Mouse (Mus musculus): ENCODE data around the gene Sema3f.
A peak's percentile ranks its signal among the peaks of the same experiment; 100 is the strongest.

Sema3f gene

GRCm38 (mm10) chr9:107659551-107659950 lies 50.7 kb downstream of the Sema3f start:
- peak; percentile 87 for DNase-seq

GRCm38 (mm10) chr9:107658096-107658495 lies 52.2 kb downstream of the Sema3f start:
- DNase-seq, result no peak

DNA sequence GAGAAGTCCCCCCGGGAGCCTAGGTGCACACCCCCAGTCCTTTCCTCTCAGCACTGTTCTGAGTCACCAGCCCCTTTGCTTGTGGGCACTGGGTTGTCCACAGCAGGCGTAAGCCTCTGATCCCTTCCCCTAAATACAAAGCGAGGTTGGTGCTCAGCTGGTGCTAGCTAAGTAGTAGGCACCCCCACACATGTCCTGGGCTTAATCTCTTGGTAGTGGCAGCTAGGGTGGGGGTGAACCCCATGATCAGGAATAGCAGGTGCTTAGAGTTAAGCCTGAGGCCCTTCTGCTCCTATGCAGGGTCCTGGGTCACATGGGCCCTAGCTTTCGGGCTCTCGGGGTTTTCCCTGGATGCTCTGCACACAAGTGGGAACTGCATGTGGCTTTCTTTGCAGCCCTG lies 53.1 kb downstream of the Sema3f start:
- DNase-seq, result no peak

DNA sequence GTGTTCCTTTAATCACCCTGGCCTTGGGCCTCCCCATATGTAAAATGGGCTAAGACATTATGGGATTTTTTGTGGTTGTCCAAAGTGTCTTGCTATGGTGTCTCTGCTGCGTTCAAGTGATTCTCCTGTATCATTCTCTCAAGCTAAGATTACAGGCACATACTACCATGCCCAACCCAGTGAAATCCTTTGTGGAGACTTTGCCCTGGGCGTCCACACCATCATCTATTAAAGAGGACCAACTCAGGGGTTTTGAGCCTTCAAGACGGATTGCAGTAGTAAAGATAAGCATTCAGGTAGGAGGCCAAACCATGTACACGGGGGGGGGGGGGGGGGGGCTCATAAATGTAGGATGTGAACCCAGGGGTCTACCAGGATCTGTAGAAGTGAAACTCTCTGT lies 55.7 kb downstream of the Sema3f start:
- no peak for DNase-seq

DNA sequence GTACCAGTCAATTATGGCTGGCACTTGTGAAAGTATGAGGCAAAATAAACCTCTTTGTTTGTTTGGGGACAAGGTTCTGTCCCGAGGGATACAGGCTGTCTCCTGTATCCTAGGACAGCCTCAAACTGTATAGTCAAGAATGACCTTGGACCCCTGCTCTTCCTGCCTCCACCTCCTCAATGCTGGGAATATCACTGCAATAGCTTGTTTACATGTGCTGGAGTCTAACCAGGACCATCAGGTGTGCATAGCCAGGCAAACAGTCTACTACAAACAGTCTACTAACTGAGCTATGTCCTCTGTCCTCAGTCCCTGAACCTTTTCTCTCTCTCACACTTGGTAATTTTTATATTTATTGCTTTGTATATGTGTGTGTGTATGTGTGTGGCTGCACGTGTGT lies 56.8 kb downstream of the Sema3f start:
- DNase-seq, result no peak

GRCm38 (mm10) chr9:107650708-107651481 lies 59.4 kb downstream of the Sema3f start:
- no peak for DNase-seq

- DNase-seq, result peak; percentile 57
Observed at GRCm38 (mm10) chr9:107650225-107650624, 60.0 kb downstream of the Sema3f start.

DNA sequence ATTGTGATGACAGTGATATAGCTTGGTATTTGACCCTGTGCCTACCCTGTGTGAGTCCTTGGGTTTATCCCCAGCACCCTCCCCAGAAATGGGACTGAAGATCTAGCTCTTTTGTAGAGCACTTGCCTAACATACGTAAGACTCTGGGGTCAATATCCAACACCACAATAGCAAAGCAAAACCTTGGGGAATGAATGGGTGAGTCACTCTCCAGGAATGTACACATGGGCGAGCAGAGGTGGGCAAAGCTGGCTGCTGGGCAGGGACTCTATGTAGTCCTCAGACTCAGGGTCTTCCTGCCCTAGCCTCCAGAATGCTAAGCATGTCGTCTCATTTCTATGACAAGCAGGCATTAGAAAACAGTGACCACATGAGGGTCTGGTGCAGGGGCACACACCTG lies 61.5 kb downstream of the Sema3f start:
- no peak for DNase-seq

GRCm38 (mm10) chr9:107646975-107647374 lies 63.3 kb downstream of the Sema3f start:
- no peak for DNase-seq

GRCm38 (mm10) chr9:107645577-107645976 lies 64.7 kb downstream of the Sema3f start:
- no peak for DNase-seq

DNA sequence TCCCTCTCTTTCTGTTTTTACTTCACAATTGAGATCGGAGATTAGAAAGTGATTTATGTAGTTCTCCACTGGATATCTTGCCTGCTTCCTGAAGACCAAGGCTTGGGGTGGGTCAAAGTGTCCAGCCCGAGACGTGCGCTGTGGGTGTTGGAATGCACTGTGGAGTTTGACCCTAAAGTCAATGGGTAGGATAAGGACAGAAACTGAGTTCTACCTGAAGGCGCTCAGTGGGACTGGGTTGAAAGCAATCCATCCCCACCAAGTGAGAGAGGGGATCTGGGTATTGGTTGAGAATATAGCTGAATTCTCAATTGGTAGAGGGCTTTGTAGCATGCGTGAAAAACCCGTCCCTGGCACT lies 65.1 kb downstream of the Sema3f start:
- DNase-seq, result no peak

- peak; percentile 87 for DNase-seq
Observed at GRCm38 (mm10) chr9:107644495-107645152, 65.7 kb downstream of the Sema3f start.

DNA sequence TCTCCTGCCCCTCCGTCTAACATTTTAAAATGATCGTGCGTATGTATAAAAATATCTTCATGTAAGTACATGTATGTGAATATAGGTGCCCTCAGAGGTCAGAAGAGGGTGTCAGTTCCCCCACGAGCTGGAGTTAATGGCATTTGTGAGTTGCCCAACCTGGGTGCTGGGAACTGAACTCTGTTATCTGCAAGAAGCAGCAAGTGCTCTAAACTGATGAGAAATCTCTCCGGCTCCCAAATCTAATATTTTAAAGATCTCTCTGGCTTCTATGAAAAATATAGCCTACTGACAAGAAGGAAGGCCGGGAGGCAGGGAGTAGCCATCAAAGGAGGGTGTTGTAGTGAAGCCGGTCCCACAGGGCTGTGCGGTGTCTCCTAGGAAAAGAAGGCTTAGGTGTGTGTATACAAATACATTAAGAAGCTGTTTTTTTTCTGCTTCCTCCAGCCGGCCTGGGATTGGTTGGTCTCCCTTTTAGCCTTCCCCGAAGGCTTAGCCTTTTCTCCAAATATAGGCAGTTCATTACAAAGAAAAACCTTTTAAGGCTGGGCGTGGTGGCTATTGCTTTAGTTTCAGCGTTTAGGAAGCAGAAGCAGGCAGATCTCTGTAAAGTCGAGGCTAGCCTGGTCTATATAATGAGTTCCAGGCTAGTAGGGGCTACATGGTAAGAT lies 66.6 kb downstream of the Sema3f start:
- DNase-seq, result no peak

DNA sequence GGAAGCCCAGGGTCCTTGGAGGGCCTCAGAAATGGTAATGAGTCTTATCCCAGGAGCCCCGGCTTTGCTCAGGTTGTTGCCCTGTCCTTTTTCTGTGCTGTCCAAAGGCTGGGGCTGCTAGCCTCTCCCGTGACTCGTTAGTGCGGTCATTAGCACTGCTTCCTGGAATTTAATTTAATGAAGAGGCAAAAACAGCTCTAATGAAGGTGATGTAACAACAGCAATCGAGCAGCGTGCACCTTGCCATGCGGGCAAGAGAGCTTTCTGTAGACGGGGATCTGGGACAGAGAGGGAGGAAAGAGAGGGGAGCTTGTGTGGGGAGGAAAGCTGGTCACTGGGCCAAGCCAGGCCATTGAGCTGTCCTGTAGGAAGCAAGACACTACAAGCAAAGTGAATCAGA lies 68.6 kb downstream of the Sema3f start:
- no peak for DNase-seq

- peak; percentile 81 for DNase-seq
Observed at GRCm38 (mm10) chr9:107640257-107640772, 70.0 kb downstream of the Sema3f start.

GRCm38 (mm10) chr9:107637070-107637469 lies 73.2 kb downstream of the Sema3f start:
- no peak for DNase-seq

DNA sequence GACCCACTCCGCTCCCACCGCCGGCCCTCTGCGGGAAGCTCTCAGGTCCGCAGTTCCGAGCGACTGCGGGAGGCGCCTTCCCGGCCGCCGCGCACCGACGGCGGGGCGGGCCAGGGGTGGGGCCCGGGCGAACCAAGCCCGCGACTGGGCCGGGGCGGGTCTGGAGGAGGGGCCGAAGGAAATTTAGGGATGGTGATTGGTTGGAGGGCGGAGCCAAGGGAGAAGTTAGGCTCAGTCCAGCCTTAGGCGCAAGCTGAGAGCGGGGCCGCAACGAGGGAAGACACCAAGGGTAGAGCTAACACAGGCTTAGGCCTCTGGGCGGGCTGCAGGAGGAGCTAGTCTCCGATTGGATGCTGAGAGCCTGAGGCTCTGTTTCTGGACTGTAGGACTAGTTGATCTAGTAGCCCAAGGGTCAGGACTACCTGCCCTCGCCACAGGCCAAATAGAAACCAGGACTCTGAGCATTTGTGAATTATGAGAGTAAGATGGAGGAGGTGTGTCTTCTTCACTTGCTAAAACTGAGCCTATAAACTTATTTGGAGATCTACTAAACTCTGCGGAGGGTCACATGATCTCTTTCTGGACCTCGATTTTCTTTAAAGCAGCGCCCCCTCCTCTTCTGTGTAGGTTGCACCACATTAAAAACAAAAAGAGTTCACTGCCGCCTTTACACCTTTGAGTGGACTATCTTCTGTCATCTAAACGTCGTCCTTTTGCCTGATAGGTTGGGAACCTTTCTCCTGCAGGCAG lies 74.8 kb downstream of the Sema3f start, which contains the start of gene Gnai2:
Gene Gnai2, minus strand, starts transcription at position 89 of the 750 bp plus-strand sequence.
- DNase-seq, result peak; percentile 96

DNA sequence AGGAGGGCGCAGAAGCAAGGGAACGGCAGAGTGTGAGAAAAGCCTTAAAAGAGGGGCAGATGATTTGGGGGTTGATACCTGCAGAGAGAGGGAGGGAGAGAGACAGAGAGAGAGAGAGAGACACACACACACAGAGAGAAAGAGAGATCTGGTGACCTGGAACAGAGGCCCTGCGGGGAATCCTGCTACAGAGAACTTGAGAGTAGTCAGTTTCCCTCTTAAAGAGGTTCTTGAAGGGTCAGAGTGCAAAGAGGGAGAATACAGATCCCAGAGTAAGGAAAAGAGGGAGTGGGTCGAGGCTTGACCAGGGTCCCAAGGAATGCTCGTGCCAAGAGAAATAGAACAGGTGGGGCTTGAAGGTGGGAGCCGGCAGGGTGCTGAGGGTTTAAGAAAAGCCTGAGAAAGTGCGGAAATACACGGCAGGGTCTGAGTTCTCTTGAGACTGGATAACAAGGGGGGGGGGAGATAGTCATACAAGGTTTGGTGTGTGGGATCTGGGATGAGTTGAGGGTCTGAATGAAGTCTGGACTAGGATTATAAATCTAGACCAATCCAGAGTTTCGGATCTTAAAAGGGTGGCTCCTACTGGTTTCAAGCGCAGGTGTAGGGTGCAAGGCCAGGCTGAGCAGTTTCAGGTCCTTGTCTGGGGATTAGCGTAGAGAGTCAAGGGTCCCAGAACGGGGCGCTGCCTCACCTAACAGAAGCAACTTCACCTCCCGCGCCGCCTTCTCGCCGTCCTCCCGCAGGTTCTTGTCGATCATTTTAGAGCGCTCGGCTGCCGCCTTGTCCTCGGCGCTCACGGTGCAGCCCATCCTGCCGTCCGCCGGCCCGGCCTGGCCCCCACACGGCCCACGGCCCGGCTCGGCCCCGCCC lies 75.6 kb downstream of the Sema3f start:
- DNase-seq, result no peak

DNA sequence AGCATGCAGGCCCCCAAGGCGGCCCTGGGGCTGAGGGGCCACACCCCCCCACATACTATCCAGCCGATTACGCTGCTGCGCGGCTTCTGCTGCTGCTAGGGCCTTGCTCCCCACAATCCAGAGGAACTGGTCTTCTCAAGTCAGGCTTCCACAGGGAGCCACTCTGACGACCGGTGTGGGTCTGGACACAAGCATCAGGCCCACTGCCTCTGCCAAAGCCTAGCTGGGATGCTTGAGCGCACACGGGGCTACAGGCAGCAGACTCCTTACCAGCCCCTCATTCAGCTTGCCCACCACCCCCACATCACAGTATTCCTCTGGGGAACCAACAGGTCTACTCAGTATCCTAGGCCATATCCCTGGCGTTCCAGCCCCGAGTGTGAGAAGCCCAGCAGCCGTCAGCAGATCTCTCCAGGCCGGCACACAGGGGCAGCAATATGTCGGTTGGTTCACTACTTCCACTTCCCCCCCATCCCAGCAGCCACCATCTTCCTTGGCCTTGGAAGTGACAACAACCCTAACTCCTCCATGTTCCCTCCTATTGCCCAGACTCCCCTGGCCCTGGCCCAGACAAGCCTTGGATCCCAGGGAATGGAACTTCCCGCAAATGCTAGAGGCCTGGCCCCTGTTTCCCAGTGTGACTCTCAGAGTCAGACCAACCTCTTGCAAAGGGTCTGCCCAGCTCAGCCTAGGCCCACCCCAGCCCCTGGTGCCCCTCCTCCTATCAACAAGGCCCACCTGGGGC lies 76.4 kb downstream of the Sema3f start:
- peak; percentile 47 for DNase-seq

DNA sequence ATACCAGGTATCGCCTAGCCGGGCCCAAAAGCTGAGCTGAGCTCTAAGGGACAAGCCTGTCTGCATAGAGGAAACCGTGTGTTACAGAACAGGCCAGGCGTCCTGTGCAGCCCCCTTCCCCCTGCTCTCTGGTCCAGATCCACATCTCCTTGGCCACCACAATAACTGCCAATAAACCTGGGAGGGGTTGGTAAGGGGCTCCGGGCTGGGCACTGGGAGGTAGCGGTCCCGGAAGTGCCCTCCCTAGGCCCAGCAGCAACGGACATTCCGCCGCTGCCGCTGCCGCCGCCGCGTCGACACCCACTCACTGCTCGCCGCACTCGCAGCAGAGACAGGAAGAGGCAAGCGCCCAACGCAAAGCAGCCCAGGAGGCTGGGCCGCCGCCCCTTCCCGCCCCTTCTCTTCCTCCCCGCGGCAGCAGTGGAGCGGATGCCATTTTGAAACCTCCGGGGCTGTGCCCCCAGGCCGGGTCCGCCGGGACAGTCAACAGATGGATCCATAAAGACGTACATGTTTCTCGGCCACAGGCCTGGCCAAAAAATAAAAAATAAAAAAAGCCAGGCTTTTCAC lies 77.1 kb downstream of the Sema3f start:
- peak; percentile 86 for DNase-seq

- DNase-seq, result peak; percentile 55
Observed at GRCm38 (mm10) chr9:107632478-107632877, 77.8 kb downstream of the Sema3f start.
